Mouse (Mus musculus) urinary bladder, postnatal 36 days (tissue): ENCODE data around the gene Aox2.

Experiments
- DNase-seq, 2 experiments: peaks; one replicate each; pipeline ENCODE4 v3.0.0; 2022; ENCODE audit warnings: low spot score in 2 of 2, mixed read lengths in 1 of 2

Gene Aox2

DNA sequence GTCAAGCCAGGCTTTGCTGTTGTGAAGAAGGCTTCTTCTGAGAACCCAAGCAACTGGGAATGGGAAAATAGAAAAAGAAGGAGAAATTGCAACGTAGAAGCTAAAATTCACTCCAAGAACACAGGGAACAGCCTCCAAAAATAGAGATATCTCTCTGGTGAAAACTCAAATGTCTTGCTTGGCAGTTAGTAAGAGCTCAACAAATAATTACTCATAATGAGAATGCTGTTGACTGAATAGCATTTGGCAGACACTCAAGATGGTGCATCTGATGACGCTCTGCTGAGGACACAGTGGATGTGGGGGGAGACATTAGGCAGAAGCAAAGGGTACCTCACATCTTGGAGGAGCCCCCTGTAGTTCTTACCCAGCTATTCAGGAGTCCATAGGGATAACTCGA lies 10.0 kb downstream of the Aox2 start:
- no peak for DNase-seq

DNA sequence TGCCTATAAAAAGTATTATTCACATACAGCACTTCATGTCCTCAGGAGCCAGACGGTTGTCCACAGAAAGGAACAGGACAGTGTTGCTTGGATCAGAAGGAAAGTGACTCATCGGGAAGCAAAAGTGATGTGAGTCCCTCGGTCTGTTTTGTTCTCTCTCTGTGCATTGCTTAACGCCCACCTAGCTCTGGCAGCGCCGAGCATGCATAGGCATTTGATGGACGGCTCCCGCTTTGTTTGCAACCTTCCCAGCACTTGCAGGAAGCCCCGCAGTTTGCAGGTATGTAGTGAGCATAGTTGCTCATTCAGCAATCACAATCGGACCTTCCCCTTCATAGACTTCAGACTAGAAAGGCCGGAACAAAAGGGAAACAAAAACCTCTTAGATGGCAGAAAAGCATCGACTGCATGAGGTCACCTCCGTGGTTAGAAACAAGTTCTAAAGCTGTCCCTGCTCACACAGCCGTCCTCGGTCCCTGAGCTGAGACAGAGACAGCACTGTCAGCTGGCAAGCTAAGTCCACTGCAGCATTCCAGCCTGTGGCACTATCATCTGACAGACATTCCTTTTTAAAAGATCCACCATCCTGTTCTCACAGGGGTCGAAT lies 11.8 kb downstream of the Aox2 start:
- DNase-seq: no peak

DNA sequence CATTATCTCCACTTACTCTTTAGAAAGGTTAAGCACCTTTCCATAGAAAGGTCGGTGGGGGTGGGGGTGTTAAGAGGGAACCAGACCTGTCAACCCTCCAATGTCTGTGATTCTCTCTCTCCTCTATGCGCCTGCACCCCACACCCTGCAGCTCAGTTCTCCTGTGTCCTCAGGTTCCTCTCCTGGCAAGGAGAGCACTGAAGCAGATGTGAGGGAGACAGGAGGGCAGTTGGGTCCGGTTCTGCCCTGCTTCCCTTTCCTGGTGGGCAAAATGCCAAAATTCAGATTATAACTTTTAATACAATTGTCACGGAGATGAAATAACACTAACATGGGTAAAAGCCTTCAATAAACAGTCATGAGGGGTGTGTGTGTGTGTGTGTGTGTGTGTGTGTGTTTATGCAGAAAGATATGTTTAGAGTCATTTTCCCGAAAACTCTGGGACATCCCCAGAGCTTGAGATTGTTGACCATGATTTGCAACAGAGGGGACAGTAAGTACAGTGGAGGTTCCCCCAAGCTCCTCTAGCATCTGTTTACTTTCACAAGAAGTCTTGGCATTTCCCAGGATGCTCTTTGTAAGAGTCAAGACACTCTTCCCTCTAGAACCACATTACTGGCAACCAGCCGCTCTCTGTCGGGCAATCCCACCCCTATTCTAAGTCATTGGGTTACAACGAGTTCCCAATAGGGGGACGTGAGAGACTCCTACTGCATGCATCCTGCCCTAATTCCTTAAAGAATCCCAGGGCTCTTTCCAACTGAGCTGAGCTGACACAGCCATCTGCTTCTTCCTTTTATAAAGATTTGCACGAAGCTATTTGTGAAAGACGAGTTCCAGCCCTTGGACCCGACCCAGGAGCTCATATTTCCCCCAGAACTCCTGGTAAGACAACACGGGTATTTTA lies 13.5 kb downstream of the Aox2 start:
- DNase-seq: no peak

DNA sequence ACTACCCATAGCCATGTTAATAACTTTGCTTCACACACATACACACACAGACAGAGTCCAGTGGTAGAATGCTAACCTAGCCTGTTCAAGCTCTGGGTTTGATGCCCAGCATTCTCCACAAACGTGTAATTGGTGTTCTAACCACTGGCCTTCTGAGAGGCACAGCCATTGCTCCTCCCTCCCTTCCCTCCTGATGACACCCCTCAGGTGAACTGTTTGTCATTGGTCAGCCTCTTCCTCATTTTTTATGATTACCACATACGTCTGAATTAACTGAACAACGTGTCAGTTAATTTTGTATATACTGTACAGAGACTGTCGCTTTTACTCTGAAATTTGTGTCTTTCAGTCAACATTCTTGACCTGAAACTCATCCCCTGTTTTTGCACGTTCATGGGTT lies 16.6 kb downstream of the Aox2 start:
- DNase-seq: no peak

DNA sequence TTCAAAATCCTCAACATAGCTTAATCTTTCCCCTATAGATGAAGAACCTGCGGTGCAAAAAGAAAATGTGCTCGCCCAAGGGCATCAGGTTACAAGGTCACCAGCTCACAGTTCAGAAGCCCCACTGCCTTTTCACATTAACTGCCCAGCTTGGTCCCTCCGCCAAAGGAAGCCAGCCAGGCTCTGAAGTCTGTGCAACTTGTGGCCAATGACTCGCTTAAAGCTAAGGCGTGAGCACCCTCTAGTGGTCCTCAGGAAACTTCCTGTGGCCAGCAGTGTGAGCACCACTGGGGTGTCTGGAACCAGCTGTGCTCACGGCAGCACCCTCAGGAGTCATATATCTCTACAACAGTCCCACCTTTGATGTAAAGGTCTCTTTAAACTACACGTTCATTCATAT lies 18.2 kb downstream of the Aox2 start:
- DNase-seq: peak; percentile 56 to 74

DNA sequence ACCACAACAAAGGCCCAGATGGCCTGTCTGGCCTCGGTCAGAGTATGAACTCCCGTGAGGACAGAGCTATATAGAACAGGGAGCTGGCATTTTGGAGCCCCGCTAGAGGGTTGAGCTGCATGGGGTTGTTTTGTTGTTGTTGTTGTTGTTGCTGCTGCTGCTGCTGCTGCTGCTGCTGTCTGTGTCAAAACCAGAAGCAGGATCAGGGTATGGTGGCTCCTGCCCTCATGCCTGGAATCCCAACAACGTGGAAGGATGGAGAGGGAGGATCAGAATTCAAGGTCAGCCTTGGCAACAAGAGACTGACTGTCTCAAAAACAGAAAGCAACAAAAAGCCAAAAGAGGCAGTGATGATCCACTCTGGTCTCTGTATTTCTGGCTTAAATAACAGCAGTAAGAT lies 18.7 kb downstream of the Aox2 start:
- DNase-seq: no peak

DNA sequence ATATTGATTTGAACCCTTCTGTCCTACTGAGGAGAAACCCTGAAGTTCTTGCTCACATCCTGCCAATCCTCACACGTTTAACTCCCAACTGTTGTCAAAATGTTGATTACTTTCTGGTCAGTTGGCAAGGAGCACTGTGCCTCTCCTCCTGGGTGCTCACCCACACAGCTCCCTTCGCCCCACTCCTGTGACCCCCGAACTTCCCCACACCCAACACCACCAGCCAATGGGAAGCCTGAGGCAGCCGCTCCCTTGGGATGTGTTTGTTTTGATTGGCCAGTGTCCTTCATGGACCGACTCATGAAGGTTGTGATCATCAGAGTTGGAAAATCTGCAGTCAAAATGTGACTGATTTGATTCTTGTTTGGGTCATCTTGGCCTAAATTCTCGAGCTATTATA lies 20.2 kb downstream of the Aox2 start:
- no peak for DNase-seq

DNA sequence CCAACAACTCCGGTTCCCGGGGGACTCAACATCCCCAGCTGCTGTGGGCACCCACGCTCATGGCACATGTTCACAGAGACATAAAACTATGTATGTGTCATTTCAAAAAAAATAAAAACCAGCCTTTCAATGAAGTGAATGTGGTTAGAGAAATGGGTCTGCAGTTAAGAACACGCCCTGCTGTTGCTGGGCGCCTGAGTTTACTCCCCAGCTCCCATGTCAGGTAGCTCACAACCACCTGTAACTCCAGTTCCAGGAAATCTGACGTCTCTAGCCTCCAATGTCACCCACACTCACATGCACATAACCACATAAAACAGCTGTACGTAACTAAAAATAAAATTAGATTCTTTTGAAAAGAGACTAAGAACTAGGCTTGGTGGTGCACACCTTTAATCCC lies 22.9 kb downstream of the Aox2 start:
- DNase-seq: no peak

DNA sequence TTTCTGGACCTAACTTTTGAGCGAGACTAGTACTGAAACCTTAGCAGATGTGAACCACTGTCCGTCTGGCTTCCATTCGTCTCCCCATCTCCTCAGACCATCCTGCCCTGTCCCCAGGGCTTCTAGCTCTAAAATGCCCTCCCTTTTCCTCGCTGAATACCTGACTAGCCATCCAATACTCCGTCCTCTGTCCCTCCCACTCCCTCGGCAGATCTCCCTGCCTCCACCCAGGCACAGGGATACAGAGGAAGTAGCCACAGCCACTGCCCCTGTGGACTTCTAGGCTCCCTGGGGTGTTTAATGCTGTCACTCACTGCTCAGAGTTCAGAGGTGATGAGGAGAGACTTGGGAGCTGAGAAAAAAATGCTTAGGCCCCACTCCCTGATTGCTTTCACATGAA lies 23.9 kb downstream of the Aox2 start:
- no peak for DNase-seq

DNA sequence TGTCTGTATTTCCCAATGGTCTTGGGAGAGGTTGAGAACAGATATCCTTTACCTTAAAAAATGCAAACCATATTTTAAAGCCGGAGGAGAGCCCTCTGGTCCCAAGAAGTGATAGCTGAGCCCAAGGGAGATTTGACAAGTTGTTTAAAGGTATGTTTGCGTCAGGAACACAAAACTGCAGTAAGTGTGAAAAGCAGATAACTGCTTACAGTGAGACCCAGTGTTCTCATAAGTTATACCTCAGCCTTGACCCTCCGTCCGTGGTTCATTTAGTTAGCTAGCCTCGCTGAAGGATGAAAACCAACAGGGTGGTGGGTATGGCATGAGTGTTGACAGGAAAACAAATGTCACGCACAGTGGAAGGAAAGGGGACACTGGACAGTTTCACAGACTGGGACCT lies 24.9 kb downstream of the Aox2 start:
- DNase-seq: no peak

DNA sequence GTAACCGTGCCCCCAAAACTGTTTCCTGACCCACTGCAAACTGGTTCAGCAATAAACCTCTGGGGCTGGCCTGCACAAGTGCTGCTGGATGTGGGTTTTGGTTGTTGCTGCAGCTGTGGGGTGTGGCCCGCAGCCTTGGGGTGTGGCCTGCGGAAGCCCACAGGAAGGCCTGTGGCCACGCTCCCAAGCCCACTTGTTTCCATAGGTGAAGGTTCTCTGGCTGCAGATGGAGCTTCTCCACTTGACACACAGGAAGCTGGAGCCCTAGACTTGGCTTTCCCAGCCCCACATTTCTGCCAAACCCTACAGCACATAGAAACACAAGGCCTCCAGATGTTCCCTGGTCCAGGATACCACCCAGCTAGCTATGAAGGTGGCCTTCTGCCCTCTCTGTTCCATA lies 25.6 kb downstream of the Aox2 start:
- DNase-seq: no peak

DNA sequence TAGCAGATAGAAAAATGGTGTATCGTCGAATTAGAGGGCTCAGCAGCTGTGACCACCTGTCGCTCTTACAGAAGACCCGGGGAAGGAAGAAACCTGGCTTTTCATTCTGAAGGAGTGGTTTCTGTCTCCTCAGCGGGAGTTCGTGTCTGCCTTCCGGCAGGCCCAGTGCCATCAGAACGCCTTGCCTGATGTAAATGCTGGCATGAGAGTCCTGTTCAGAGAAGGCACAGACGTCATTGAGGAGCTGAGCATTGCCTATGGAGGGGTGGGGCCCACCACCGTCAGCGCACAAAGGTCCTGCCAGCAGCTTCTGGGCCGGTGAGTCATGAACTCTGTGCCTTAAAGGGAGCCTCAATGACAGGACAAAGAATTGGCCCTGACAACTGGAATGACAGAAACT lies 26.2 kb downstream of the Aox2 start:
- DNase-seq: no peak

DNA sequence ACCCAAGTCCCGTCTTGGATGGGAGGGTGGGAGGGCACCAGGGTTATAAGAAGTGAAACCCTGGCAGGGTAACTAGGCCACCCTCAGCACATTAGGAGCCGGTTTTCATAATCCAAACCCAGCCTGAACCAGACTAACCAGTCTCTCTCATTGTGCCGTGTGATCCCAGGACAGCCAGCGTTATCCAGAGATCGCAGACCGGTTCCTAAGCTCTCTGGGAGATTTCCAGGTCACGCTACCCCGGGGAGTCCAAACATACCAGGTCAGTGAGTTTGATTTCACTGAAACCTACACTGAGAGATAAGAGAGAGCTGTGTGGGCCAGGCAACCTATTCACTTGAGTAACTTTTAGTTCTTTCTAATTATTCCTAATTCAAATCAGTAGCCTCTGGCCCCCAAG lies 29.1 kb downstream of the Aox2 start:
- peak; percentile 46 to 64 for DNase-seq

DNA sequence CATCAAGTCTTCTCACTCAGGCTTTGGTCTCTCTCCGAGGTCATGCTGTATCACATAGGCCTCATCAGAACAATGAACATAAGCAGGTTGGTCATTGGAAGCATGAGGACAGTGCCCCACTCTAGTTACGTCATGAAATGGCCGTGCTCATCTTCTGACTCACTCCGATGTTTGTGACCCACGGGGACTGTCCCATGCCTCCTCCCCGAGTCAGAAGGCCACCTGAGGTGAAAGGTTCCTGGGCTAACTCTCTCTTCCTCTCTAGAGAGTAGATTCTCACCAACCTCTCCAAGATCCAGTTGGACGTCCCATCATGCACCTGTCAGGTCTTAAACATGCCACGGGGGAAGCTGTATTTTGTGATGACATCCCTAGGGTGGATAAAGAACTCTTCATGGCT lies 30.5 kb downstream of the Aox2 start:
- DNase-seq: no peak

DNA sequence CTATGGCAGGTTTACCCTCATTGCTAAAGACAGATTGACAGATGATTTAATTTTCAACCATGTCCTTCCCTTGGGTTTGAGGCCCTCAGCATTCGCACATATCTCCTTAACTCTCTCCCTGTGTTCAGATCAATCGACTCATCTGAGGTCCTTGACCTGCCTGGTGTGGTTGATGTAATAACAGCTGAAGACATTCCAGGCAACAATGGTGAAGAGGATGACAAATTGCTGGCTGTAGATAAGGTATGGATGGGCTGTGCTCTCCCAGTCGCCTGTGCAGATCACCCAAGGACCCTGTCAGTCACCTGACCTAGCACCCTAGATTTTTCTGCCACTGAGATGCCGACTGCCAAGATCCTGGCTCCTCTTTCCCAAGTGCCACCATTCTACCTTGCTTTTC lies 31.7 kb downstream of the Aox2 start:
- DNase-seq: no peak

DNA sequence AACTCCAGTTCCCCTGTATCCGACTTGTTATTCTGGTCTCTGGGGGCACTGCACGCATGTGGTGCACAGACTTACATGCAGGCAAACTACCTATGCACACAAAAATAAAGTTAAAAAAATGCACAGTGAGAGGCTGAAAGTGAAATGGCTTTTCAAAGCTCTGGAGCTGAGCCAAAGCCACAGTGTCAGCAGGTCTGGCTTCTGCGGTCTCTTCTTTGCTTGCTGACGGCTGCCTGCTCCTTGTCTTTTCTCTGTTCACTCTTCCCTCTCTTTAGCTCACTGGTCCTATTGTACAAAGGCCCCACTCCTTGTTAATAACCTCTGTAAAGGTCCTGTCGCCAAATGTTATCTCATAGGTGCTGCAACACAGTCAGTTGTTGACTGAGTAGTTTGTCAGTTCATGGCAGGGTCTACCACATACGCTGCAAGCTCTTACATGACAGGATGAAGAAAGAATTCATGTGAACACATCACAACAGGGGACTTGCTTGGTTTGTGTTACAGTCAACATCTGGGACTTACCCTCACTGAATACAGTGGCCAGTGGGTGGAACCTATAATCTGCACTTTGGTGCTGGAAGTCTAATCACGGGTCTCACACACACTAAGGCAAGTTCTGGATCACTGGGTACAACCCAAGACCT lies 33.2 kb downstream of the Aox2 start:
- no peak for DNase-seq

DNA sequence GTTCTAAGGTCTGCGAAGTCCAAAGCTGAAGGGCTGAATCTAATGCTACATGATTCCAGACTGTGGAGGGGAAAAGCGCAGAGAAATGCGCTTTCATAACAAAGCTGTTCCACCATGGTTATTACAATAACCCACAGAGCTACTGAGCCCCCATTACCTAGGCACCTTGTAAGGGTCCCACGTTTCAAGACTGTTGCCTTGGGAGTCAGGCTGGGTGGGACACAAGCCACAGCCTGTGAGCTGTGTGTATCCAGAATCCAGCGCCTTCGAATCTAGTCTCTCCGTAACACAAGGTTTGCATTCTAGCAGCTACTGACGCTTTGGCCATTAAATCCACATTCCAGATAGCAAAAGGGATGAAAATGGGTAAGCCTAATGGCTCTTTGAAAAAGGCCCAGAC lies 35.0 kb downstream of the Aox2 start:
- no peak for DNase-seq

DNA sequence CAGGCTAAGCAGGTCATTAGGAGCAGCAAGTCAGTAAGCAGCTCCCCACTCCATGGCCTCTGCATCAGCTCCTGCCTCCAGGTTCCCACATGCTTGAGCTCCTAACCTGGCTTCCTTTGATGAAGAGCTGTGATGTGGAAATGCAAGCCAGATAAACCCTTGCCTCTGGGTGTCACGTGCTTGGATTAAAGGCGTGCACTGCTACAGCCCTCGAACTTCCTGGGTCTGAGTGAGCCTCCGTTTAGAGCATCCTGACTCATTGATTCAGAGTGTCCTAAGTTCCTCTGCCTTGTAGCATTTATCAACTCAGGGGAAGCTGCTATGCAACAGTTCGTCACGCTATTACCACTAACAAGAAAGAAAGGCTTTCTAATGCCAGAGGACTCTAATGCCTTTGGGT lies 37.4 kb downstream of the Aox2 start:
- no peak for DNase-seq

DNA sequence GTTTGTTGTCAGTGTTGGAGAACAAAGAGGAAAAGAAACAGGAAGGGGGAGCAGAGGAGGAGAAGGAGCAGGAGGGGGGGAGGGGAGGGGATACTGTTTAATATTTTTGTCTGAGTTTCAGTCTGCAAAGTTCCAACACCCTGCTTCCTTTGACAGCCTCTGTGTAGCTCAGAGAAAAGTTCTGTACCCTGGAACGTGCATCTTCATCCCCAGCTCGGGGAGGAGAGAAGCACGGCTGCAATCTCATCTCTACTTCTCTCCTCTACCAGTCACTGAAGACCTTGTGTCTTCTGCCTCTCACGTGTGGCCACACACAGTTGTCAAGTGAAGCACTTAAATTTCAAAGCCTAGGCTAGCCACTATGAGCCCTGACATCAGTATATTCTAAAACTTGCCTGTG lies 55.1 kb downstream of the Aox2 start:
- DNase-seq: no peak

DNA sequence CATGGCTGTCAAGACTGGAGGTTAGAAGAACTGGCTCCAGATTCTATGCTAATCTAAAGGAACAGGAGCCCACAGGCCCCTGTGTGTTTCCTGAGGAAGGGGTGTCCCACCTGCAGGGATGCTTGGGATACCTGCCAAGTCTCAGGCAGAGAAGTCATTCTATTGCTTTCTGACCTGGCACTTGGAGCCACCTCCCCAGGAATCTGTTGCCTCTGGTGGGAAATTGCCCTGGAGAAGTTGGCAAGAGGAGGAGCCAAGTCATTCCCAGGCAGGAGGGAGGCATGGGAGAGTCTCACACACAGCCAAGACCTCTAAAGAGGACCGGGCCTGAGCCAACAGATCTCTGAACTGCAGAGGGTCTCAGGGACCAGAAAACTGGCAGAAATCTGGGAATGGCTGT lies 61.8 kb downstream of the Aox2 start:
- DNase-seq: no peak

DNA sequence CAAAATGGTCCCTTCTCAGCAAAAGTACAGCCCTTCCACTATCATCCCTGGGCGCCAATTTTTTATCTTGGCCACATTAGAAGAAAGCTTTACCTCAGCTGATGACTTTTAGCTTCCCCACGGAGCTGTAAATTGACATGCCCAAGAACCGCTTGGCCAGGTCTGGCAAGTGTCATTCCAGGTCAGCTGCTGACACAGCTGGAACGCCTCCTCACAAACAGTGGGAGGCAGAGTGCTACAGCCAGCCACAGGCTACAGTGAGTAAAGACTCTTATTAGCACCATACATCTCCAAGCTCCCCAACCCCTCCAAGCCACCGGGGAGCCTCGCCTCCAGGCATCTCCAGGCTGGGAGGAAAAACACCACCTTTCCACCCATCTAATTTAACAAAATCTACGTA lies 63.5 kb downstream of the Aox2 start:
- no peak for DNase-seq

DNA sequence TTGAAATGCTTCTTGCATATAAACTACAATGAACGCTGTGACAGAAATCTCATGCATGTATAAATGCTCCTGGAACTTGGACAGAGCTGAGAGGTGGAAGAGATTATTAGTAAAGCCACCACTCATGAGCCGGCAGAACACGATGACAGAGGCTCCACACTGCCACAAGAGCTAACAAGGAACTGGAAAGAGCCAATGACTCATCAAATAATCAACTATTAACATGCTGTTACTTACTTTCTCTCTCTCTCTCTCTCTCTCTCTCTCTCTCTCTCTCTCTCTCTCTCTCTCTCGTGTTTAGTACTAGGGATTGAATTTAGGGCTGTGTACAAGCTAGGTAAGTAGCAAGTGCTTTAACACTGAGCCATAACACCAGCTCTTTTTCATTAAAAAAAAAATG lies 65.7 kb downstream of the Aox2 start:
- DNase-seq: no peak

DNA sequence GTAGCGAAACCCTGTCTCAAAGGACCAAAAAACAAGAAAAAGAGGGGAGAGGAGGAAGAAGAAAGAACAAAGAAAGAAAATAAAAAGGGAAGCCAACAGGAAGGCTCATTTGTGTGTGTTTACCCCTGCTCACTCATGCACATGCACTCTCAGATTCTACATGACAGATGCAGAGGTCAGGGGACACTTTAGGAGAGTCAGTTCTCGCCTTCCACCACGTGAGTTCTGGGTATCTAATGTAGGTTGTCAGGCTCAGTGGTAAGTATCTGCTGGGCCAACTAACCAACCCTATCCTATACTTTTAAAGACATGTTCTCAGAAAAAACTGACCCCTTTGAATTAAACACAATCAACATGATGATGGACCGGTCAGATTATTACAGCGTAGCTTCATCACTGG lies 66.4 kb downstream of the Aox2 start:
- DNase-seq: no peak
